Mouse (Mus musculus): ENCODE results near the gene Thg1l. TPM values are rescaled to one million over a fixed set of nuclear protein-coding genes. Genes with fewer than 3 reads are reported as not detected.

The Thg1l gene
- total RNA-seq, 2 experiments from 2014 or later = 2.9 to 8.5 TPM

Other genes with a start within 250 kb of the Thg1l start
- gene Clint1, start 103.4 kb downstream of the Thg1l start, total RNA-seq (2015; ENCODE audit: low replicate concordance) = 43.1 and 54.6 TPM in 2 replicates
- gene Clint1, start 103.4 kb downstream of the Thg1l start, total RNA-seq (2017; ENCODE audit: low replicate concordance) = 37.2 and 42.1 TPM in 2 replicates
- 0.63 TPM in 1 of 2 replicates, not detected in the other for gene Lsm11, start 10.6 kb downstream of the Thg1l start, total RNA-seq (2015; ENCODE audit: low replicate concordance)
- gene Lsm11, start 10.6 kb downstream of the Thg1l start, total RNA-seq (2017; ENCODE audit: low replicate concordance) = 0.51 and 0.84 TPM in 2 replicates
- not detected in 2 replicates for gene Sox30, start 24.8 kb upstream of the Thg1l start, total RNA-seq (2015; ENCODE audit: low replicate concordance)
- gene Sox30, start 24.8 kb upstream of the Thg1l start, total RNA-seq (2017; ENCODE audit: low replicate concordance) = not detected in 2 replicates
- 4.4 and 4.8 TPM in 2 replicates for gene Gm12166, start 96.8 kb upstream of the Thg1l start, total RNA-seq (2015; ENCODE audit: low replicate concordance)
- gene Gm12166, start 96.8 kb upstream of the Thg1l start, total RNA-seq (2017; ENCODE audit: low replicate concordance) = 4.3 and 8.9 TPM in 2 replicates
- gene Adam19, start 100.5 kb upstream of the Thg1l start, total RNA-seq (2015; ENCODE audit: low replicate concordance) = 4.6 TPM in 2 replicates
- 5.6 and 6.2 TPM in 2 replicates for gene Adam19, start 100.5 kb upstream of the Thg1l start, total RNA-seq (2017; ENCODE audit: low replicate concordance)
- gene Nipal4, start 211.0 kb upstream of the Thg1l start, total RNA-seq (2015; ENCODE audit: low replicate concordance) = not detected in 2 replicates
- gene Nipal4, start 211.0 kb upstream of the Thg1l start, total RNA-seq (2017; ENCODE audit: low replicate concordance) = not detected in 2 replicates

Measured in erythroblast, adult 5-6 weeks (primary cell).